Mouse (Mus musculus): ENCODE data around the gene Il6ra. TPM values are rescaled to one million over a fixed set of nuclear protein-coding genes. Genes with fewer than 3 reads are reported as not detected.

Gene Il6ra
- total RNA-seq, 1 experiment from 2014 or later = 36.2 TPM

DNA sequence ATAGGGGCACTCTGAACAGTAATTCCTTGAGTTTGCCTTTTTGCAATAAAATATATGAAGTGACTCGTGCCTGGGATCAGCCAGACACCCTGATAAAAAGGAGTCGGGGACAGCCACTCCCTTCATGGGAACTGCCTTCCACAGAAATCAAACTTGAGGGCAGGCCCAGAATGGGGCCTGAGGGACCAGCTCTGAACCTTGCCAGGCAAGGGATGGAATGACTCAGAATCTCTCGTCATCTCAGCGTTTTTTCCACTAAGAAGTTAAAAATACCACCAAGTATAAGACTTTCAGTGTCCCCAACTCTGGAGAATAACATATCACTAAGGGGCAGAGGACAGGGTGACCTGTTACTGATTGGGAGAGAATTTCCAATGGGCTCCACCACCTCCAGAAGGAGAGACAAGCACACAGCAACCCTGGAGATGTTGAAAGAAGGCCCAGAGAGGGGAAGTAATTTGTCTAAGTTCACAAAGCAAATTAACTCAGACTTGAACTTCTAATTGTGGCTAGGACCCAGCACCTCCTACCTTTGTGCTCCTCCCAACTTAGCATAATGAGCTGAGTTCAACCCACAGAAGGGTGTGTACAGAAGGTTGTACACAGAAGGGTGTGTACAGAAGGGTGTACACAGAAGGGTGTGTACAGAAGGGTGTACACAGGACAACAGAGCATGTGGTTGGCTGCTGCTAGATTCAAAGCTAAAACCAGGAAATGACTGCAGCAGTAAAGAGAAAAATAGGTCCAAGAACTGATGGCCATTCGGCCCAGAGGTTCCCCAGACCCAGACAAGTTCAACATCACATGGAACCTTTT lies 32.8 kb downstream of the Il6ra start:
- no peak for ATAC-seq (replicated peaks; ENCODE audit: insufficient number of reproducible peaks, low FRiP score, low TSS enrichment, poor library complexity, severe bottlenecking)

DNA sequence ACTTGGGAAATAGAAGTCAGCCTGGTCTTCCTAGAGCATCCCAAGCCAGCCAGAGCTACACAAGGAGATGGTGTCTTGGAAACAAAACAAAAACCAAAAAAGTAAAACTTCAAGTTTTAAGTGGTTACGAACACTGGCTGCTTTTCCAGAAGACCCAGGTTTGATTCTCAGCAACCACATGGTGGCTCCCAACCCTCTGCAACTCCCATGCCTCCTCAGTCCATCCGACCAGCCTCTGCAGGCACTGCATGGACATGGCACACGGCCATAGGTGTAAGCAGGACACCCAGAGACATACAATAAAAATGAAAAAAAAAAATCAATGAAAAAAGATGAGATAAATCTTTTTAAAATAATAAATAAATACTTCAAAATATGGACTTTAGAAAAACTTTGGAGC lies 33.7 kb downstream of the Il6ra start:
- no peak for ATAC-seq (replicated peaks; ENCODE audit: insufficient number of reproducible peaks, low FRiP score, low TSS enrichment, poor library complexity, severe bottlenecking)

DNA sequence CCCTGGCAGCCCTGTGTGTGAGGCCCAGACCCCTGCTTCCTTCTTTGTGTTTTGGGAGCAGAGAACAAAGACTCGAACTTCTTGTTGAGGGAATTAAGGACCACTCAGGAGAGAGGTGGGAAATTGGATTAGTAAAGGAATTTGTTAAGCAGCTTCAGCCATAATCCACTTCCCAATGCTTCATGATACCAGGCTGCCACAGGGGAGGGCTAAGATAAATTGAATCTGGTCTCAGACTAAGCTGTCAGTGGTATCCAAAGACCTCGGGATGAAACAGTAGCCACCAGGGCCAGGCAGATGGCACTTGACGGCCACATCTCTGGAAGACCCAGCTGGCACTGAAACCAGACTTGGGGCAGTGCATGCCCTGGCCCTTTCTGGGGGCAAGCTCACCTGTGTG lies 34.5 kb downstream of the Il6ra start:
- ATAC-seq (replicated peaks; ENCODE audit: insufficient number of reproducible peaks, low FRiP score, low TSS enrichment, poor library complexity, severe bottlenecking) = no peak

DNA sequence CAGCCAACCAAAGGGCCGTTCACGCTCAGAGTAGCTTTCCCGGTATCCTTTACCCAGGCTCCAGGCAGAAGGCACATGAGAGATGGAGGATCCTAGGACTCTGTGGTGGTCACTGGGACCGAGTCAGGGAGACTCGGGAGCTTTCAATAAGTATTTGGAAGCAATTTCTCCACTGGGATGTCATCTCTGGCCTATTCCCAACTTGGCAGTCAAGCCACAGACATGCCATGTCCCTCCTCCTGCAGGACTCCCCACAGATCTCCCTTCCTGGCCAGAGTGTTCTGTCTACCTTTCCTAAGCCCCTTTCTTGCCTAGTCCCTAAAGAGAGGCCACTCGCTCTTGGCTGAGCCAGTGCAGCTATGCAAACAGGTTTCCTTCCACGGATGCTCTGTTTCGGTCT lies 35.9 kb downstream of the Il6ra start:
- ATAC-seq (replicated peaks; ENCODE audit: insufficient number of reproducible peaks, low FRiP score, low TSS enrichment, poor library complexity, severe bottlenecking) = no peak

DNA sequence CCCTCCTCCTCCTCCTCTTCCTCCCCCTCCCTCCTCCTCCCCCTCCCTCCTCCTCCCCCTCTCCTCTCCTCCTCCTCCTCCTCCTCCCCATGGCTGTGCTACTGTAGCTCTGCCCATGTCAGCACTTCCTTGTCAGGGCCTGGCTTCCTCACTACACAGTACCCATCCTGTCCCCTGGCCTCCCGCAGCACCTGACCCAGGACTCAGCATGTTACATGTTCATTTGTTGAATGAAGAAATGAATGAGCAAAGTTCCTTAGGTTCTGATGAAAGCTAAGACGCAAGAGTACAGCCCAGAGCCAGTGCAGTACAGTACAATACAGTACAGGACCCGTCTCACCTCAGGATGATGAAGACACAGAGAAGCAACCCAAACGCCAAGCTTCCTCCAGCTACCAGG lies 36.5 kb downstream of the Il6ra start:
- no peak for ATAC-seq (replicated peaks; ENCODE audit: insufficient number of reproducible peaks, low FRiP score, low TSS enrichment, poor library complexity, severe bottlenecking)

DNA sequence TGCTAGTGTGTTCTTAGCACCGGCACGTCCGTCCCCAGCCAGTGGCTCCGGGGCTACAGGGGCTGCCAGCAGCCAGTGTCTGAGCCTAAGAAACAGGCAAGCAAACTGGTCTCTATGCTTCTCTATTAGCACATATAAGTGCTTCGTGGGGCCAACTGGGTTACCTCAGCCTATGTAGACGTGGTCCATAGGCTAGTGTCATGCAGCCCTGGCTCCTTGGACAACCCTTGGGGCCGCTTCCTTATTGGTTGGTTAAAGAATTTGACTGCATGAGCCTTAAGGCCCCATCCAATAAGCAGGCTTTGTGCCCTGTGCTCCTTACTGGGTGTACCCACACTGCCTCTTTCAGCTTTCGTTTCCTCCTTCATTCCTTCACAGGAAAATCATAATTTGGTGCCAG lies 37.2 kb downstream of the Il6ra start:
- ATAC-seq (replicated peaks; ENCODE audit: insufficient number of reproducible peaks, low FRiP score, low TSS enrichment, poor library complexity, severe bottlenecking) = no peak

DNA sequence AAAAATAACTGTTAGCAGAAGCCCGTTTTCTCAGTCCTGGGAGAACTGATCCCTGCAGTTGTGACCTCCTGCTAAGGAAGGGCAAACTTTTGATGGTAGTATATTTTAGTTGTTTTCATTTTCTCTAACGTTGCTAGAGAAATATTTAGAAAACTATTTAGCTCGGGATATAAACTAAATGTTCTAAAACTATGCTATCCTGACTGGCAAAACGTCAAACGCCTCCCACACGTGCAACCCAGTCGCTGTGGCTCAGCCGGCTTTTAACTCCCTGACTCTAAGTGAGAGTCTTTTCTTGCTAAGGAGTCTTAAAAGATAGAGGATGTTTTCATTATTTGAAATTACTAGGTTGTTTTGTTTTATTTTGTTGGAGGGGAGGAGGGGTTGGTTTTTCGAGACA lies 38.0 kb downstream of the Il6ra start:
- no peak for ATAC-seq (replicated peaks; ENCODE audit: insufficient number of reproducible peaks, low FRiP score, low TSS enrichment, poor library complexity, severe bottlenecking)

DNA sequence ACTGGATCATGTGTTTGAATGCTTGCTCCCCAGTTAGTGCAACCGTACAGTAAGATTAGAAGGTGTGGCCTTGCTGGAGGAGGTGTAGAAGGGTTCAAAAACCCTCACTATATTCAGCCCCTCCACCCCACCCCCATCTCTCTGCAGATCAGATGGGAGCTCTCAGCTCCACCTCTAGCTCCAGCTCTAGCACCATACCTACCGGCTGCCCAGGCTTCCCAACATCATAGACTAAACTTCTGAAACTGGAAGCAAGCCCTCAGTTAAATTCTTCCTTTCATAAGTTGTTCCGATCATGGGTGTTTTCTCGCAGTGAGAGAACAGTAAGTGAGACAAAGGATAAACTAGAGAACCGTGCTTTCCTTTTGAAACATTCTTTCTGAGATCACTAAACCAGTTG lies 38.9 kb downstream of the Il6ra start:
- no peak for ATAC-seq (replicated peaks; ENCODE audit: insufficient number of reproducible peaks, low FRiP score, low TSS enrichment, poor library complexity, severe bottlenecking)

DNA sequence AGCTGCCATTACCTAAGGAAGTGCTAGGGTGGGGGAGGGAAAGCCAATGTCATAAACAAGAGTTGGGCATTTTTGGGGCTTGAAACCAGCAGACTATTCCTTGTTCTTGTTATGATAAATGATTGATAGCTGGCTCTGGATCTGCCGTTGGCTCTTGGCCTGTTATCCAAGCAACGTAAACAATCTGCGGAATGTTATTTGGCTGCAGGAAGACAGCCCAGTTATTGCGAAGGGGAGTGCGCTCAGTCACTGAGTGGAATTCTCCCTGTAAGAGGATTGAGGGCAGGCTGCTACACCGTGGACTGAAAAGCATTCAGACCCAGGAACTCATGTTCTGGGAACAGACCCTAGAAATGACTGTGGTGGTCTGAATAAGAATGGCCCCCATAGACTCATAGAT lies 40.3 kb downstream of the Il6ra start:
- ATAC-seq (replicated peaks; ENCODE audit: insufficient number of reproducible peaks, low FRiP score, low TSS enrichment, poor library complexity, severe bottlenecking) = no peak

DNA sequence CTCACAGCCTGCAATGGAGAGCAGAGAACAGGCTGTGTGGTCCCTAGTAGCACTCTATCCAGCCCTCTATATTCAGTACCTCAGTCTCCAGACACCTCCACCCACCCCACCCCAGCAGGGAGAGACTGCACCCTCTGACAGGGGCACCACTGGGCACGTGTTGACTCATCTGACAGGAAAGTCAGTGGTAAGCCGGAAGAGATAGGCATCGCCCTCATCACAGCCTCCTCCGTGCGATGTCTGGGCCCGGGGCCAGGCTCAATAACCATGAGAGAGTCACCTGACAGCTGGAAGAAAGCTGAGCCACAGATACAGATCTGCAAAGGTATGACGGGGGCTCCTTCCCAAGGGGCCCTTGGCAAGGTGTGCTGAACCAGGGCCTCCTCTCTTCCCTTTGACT lies 40.8 kb downstream of the Il6ra start:
- peak; percentile 55; the same call in 1 of the 2 replicates for ATAC-seq (replicated peaks; ENCODE audit: insufficient number of reproducible peaks, low FRiP score, low TSS enrichment, poor library complexity, severe bottlenecking)

DNA sequence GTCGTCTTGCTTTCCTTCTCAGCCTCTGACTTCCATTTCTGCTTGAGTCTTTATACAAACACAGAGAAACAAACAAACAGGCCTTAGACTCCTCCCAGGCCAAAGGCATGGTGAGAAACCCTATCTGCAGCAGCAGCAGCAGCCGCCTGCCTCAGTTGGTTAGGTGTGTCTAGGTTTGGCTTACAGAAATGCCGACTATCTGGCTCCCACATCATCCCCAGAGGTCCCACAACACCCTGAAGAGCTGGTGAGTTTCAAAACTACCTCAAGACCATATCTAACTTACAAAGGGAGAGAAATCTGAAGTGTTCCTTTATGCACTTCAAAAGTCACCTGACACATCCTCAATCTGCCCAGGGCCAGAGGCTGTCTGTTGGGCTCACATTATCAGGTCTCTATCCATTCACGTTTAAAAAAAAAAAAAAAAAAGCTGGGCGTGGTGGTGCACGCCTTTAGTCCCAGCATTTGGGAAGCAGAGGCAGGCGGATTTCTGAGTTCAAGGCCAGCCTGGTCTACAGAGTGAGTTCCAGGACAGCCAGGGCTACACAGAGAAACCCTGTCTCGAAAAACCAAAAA lies 41.6 kb downstream of the Il6ra start:
- ATAC-seq (replicated peaks; ENCODE audit: insufficient number of reproducible peaks, low FRiP score, low TSS enrichment, poor library complexity, severe bottlenecking) = no peak

DNA sequence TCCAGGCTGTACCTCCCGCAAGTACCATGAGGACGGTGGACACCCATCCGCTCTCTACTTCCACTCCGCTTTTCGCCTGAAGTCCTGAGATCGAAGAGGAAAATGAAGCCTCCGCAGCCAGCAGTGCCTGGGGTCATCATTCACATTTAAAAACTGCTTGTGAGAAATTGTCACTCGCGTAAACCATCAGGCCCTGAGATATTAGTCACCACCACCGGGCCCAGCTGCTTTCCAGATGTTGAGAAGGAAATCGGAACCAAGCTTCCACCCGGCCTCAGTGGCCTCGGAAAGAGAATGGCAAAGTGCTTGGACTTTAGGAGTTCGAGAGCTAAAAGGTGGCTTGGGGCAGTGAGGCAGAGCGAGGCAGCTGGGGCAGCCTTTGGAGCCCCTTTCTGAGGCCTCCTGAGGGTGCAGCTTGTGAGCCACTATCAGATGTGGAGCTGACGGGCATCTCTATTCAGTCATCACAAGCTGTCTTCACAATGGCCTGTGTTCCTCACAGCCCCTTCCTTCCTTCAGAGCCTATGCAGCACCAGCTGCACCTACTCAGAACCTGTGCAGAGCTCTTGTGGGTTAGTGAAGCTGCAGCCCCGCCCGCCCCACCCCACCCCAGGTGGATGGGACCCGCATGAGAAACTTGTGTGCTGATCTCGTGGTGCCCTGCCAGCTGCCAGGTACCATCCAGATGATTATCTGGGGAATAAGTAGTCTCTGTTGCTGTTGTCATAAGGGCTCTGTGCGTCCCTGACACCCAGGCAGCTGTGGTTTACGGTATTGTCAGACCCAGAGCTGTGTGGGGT lies 42.3 kb downstream of the Il6ra start:
- ATAC-seq (replicated peaks; ENCODE audit: insufficient number of reproducible peaks, low FRiP score, low TSS enrichment, poor library complexity, severe bottlenecking) = no peak

DNA sequence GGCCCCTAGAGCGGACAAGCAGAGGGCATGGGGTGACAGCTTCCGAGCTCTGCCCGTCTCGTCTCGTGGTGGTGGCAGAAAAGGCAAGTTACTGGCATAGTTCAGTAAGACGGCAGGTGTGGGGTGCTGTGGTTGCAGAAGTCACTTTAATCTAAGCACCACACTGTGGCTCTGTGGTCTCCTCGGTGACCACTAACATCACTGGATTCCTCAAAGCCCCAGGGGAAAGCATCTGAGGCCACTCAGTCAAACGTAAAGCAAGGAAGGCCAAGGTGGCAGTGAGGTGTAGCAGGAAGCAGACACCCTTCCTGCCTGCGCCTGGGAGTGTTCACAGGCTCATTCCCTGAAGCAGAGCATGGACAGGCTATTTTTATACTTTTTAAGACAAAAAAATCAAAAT lies 43.4 kb downstream of the Il6ra start:
- no peak for ATAC-seq (replicated peaks; ENCODE audit: insufficient number of reproducible peaks, low FRiP score, low TSS enrichment, poor library complexity, severe bottlenecking)

DNA sequence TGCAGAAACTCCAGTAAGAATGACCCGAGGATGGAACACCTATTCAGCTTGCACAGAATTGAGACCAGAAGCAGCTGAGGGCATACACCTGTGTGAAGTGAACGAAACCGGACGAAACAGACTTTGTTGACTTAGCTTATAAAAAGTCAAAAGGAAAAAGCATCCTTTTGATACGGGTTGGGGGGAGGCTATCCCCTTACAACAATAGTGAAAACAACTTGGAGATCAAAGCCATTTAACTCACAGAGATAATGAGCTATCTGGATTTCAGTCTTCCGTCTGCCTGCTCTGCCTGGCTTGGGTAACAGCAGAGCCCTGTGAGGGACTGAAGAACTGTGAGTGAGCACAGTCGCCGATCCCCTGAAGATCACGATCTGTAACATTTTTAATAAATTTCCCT lies 44.0 kb downstream of the Il6ra start:
- no peak for ATAC-seq (replicated peaks; ENCODE audit: insufficient number of reproducible peaks, low FRiP score, low TSS enrichment, poor library complexity, severe bottlenecking)

DNA sequence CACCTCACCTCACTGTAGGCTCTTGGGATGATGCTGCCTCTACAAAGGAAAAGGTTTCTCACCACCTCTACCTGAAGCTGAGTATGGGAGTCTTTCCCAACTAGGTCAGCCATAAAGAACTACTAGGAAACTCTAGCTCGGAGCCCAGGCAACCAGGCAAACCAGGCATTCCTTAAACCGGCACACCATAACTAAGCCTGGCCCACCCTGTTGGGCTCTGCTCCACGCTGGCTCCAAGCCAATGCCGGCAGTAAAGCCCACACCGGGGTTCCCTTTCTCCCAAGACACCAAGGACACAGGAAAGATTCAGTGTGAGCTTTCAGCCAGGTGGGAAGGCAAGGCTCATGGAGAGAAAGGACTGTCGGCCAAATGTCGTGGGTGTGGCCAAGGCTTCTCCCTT lies 44.6 kb downstream of the Il6ra start:
- ATAC-seq (replicated peaks; ENCODE audit: insufficient number of reproducible peaks, low FRiP score, low TSS enrichment, poor library complexity, severe bottlenecking) = no peak

DNA sequence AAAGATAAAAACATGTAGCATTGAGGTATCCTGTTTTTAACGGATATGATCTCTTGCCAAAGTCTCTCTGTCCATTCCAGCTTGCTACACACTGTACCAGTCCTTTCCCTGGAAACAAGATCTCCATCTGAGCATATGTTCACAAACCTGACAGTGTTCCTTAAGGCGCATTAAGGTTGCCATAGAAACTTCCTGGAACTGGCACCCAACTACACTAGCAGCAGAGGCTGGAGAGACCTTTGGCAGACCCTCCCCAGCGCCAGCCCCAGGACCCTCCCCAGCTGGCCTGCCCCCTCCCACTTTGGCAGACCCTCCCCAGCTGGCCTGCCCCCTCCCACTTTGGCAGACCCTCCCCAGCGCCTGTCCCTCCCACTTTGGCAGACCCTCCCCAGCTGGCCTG lies 45.3 kb downstream of the Il6ra start:
- ATAC-seq (replicated peaks; ENCODE audit: insufficient number of reproducible peaks, low FRiP score, low TSS enrichment, poor library complexity, severe bottlenecking) = no peak

DNA sequence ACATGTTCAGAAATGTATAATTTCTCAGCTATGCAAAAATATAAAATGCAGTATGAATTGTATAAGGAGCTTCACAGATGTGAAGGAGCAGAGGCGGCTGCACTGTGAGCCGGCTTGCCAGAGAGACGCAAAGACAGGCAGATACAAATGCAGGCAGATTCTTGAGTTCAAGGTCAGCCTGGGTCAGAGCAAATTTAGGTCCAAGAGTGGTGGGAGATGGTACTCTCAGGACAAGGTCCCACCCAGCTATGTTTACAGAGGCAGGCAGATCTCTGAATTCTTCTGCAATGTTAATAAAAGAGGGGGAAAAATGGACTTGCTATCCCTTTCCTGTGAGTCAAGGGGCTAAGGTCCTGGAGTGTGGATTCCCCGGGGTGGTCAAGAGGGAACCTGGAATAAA lies 47.2 kb downstream of the Il6ra start:
- ATAC-seq (replicated peaks; ENCODE audit: insufficient number of reproducible peaks, low FRiP score, low TSS enrichment, poor library complexity, severe bottlenecking) = no peak

DNA sequence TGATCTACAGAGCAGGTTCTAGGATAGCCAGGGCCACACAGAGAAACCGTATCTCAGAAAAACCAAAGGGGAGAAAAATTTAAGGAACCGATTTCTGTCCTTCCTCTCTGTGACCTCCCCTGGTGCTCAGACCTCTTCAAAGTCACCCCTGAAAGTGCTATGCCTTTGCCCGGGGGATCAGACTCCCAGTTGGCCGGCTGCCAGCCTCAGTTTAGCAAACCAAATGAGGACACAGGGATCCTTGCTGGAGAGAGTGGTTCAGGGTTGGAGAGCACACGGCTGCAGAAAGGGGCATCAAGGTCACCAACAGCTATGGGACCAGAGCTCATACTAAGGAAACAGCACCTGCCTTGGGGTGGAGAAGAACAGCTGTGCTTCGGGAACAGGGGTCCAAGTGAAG lies 48.0 kb downstream of the Il6ra start:
- ATAC-seq (replicated peaks; ENCODE audit: insufficient number of reproducible peaks, low FRiP score, low TSS enrichment, poor library complexity, severe bottlenecking) = no peak

DNA sequence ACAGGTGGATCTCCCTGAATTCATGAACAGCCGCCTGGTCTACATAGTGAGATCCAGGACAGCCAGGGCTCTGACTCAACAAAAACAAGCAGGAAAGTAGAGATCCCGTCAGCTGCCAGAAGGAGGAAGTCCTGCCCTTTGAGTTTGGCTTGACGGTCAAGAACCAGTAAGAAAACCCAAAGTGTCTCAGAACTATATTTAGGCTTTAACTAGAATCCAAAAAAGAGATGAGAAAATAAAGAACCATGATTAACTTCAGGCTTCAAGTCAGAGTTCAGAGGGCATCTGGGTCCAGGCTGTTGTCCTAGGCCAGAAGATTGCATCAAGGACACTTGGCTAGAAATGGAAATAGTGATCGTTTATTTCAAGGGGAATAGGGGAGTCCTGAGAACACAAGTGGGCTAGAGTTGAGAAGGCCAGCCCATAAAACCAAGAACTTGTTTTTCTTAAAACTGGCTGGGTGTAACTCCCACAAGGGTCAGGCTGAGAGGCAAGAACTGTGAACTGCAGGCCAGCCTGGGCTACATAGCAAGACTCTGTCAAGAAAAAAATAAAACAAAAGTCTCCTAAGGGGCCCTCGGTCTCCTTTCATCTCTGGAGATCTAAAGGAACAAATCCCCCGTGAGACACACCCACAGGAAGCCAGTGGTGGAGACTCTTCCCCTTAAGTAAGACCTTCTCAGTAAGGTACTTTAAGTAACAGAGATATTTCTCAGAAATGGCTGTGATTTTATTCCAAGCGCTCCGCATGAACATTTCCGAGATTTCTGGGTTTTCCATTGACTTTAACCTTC lies 49.1 kb downstream of the Il6ra start:
- ATAC-seq (replicated peaks; ENCODE audit: insufficient number of reproducible peaks, low FRiP score, low TSS enrichment, poor library complexity, severe bottlenecking) = 0 out of 2 replicates have a peak, but pooled peaks have one; percentile 12

Measured in monocyte, adult 5-6 weeks (primary cell).